7 mouse cellular contexts compared by ENCODE assay signal in genomic region chrX:73526410-73526887, GRCm38 (mm10). TPM values are rescaled to one million over a fixed set of nuclear protein-coding genes. Genes with fewer than 3 reads are reported as not detected.
A peak's percentile ranks its signal among the peaks of the same experiment; 100 is the strongest.
DNase-seq lines count a peak whose midpoint lies in the region; ATAC-seq lines count a peak whose summit lies in the region.

No protein-coding gene starts in this region.

- H3K4me2 ChIP-seq in kidney, embryonic 14.5 days (replicated peaks; ENCODE audit: low read depth, low read length) = no peak overlapping the region
- H3K4me2 ChIP-seq in midbrain, embryonic 13.5 days (replicated peaks) = no peak overlapping the region
- no peak overlapping the region for H3K4me2 ChIP-seq in hindbrain, embryonic 13.5 days

- WGBS in kidney, embryonic 14.5 days = 52% methylated on average over 3 of the region's 3 CpGs
- 61% methylated on average over 3 of the region's 3 CpGs for WGBS in midbrain, embryonic 13.5 days
- 73% methylated on average over 3 of the region's 3 CpGs for WGBS in hindbrain, embryonic 13.5 days

- no peaks in the 10 kb centered on the region for H3K27me3 ChIP-seq in kidney, embryonic 14.5 days (ENCODE audit: control insufficient read depth, insufficient read depth, low read length)
- no peaks in the 10 kb centered on the region for H3K27me3 ChIP-seq in midbrain, embryonic 13.5 days
- H3K27me3 ChIP-seq in hindbrain, embryonic 13.5 days = no peaks in the 10 kb centered on the region

- H3K4me3 ChIP-seq in kidney, embryonic 14.5 days (ENCODE audit: low read length) = no peak overlapping the region
- no peak overlapping the region for H3K4me3 ChIP-seq in midbrain, embryonic 13.5 days (replicated peaks)
- H3K4me3 ChIP-seq in hindbrain, embryonic 13.5 days = no peak overlapping the region

- no peaks in the 10 kb centered on the region for H3K4me1 ChIP-seq in kidney, embryonic 14.5 days (ENCODE audit: control insufficient read depth, insufficient read depth, low read length)
- H3K4me1 ChIP-seq in midbrain, embryonic 13.5 days (replicated peaks) = 0 out of 2 replicates have a peak, but pooled peaks cover 2% of the 10 kb centered on the region
- H3K4me1 ChIP-seq in hindbrain, embryonic 13.5 days (replicated peaks) = 0 out of 2 replicates have a peak, but pooled peaks cover 4% of the 10 kb centered on the region

- ATAC-seq in kidney, embryonic 14.5 days (ENCODE audit: low FRiP score, low TSS enrichment) = 0 out of 2 replicates have a peak, but pooled peaks have one; percentile 39
- peak; percentile 76 for ATAC-seq in megakaryocyte progenitor cell, adult 5-6 weeks (replicated peaks; ENCODE audit: poor library complexity)
- no peak for ATAC-seq in midbrain, embryonic 13.5 days
- no peak for ATAC-seq in hindbrain, embryonic 13.5 days (ENCODE audit: low FRiP score)

- no peak for DNase-seq in kidney, adult 8-10 months
- peak; percentile 11 for DNase-seq in R1 (ENCODE audit: low read depth, low spot score)
- DNase-seq in gastrocnemius, adult 8-10 months (ENCODE audit: low spot score in 2 of 2) = peak; percentile 33 to 77

- H3K9me3 ChIP-seq in kidney, embryonic 14.5 days (ENCODE audit: control insufficient read depth, low read length) = no peaks in the 10 kb centered on the region
- no peaks in the 10 kb centered on the region for H3K9me3 ChIP-seq in midbrain, embryonic 13.5 days
- H3K9me3 ChIP-seq in hindbrain, embryonic 13.5 days = no peaks in the 10 kb centered on the region

- no peak overlapping the region for H3K27ac ChIP-seq in kidney, embryonic 14.5 days (ENCODE audit: low read depth, low read length)
- H3K27ac ChIP-seq in midbrain, embryonic 13.5 days = no peak overlapping the region
- no peak overlapping the region for H3K27ac ChIP-seq in hindbrain, embryonic 13.5 days

- H3K36me3 ChIP-seq in kidney, embryonic 14.5 days (ENCODE audit: control insufficient read depth, insufficient read depth, low read length) = no peaks in the 10 kb centered on the region
- no peaks in the 10 kb centered on the region for H3K36me3 ChIP-seq in midbrain, embryonic 13.5 days
- no peaks in the 10 kb centered on the region for H3K36me3 ChIP-seq in hindbrain, embryonic 13.5 days

- no peak overlapping the region for H3K9ac ChIP-seq in kidney, embryonic 14.5 days (ENCODE audit: low read depth, low read length)
- no peak overlapping the region for H3K9ac ChIP-seq in midbrain, embryonic 13.5 days (replicated peaks)
- no peak overlapping the region for H3K9ac ChIP-seq in hindbrain, embryonic 13.5 days

RNA-seq across cellular contexts. Expression of gene Atp2b3, which starts 23.6 kb away (rescaled TPM):
- polyA plus RNA-seq in kidney, embryonic 14.5 days (2014; fragmentation: Nextera tagmentation; extraction: Ambion mirVana) = 0.29 and 0.42 TPM in 2 replicates
- 10 to 100 TPM; 10.7 to 14.4 (median 11.3) TPM for total RNA-seq in gastrocnemius, adult 8-10 months (2022)
- total RNA-seq in megakaryocyte progenitor cell, adult 5-6 weeks (2015) = not detected in 2 replicates
- not detected in 2 replicates for total RNA-seq in megakaryocyte progenitor cell, adult 5-6 weeks (2017)
- 2.6 and 2.8 TPM in 2 replicates for polyA plus RNA-seq in midbrain, embryonic 13.5 days (2015; fragmentation: Nextera tagmentation; extraction: Ambion mirVana)
- 3.6 and 4.2 TPM in 2 replicates for polyA plus RNA-seq in hindbrain, embryonic 13.5 days (2015; fragmentation: Nextera tagmentation; extraction: Ambion mirVana)

RNA-seq across cellular contexts. Expression of gene Bgn, which starts 43.0 kb away (rescaled TPM):
- 62.5 and 84.0 TPM in 2 replicates for polyA plus RNA-seq in kidney, embryonic 14.5 days (2014; fragmentation: Nextera tagmentation; extraction: Ambion mirVana)
- 10 to 100 TPM; 19.5 to 43.0 (median 27.5) TPM for total RNA-seq in gastrocnemius, adult 8-10 months (2022)
- total RNA-seq in megakaryocyte progenitor cell, adult 5-6 weeks (2015) = 1.3 and 1.4 TPM in 2 replicates
- total RNA-seq in megakaryocyte progenitor cell, adult 5-6 weeks (2017) = 0.30 TPM in 1 of 2 replicates, not detected in the other
- 16.7 and 21.2 TPM in 2 replicates for polyA plus RNA-seq in midbrain, embryonic 13.5 days (2015; fragmentation: Nextera tagmentation; extraction: Ambion mirVana)
- 21.6 and 28.6 TPM in 2 replicates for polyA plus RNA-seq in hindbrain, embryonic 13.5 days (2015; fragmentation: Nextera tagmentation; extraction: Ambion mirVana)

Comparison
In these comparisons a context has a peak if more than half of its experiments do, and no peak if none do; other contexts are left out.
1. ATAC-seq: peak in kidney, embryonic 14.5 days (single experiment) and megakaryocyte progenitor cell, adult 5-6 weeks (single experiment); none in midbrain, embryonic 13.5 days (single experiment) and hindbrain, embryonic 13.5 days (single experiment).
2. DNase-seq: peak in R1 (single experiment) and gastrocnemius, adult 8-10 months (2 of 2); none in kidney, adult 8-10 months (0 of 2).